Comparison of ENCODE assay signal across 9 mouse cellular contexts in genomic region chr14:105890516-105891231, GRCm38 (mm10). TPM values are rescaled to one million over a fixed set of nuclear protein-coding genes. Genes with fewer than 3 reads are reported as not detected.
A peak's percentile ranks its signal among the peaks of the same experiment; 100 is the strongest.
DNase-seq lines count a peak whose midpoint lies in the region; ATAC-seq and TF ChIP-seq lines count a peak whose summit lies in the region.
"Had no signal": no experiment of that assay in that cellular context is flagged by ENCODE, and none has a peak within 500 bp of the region (broad histone marks: within the 10 kb centered on the region; RNA-seq: fewer than 3 reads in every experiment).

No protein-coding gene starts in this region.

- TF ChIP-seq CTCF in liver, adult 2 months (IDR thresholded peaks at IDR 0.05; ENCODE audit: low read depth, low read length) = no peak

- no peaks in the 10 kb centered on the region for H3K9me3 ChIP-seq in liver, embryonic 11.5 days (ENCODE audit: control insufficient read depth, low read length)
- no peaks in the 10 kb centered on the region for H3K9me3 ChIP-seq in limb, embryonic 15.5 days

- no peak overlapping the region for H3K27ac ChIP-seq in liver, adult 2 months (replicated peaks; ENCODE audit: insufficient read depth, low read depth, low read length)
- no peak overlapping the region for H3K27ac ChIP-seq in liver, embryonic 11.5 days (ENCODE audit: low read depth, low read length)
- H3K27ac ChIP-seq in limb, embryonic 15.5 days = 0 out of 2 replicates have a peak overlapping the region, but pooled peaks have one; percentile 22

- H3K27me3 ChIP-seq in liver, adult 2 months (ENCODE audit: control insufficient read depth, insufficient read depth, low read length) = no peaks in the 10 kb centered on the region
- H3K27me3 ChIP-seq in liver, embryonic 11.5 days (replicated peaks; ENCODE audit: control insufficient read depth, insufficient read depth, low read length) = 0 out of 2 replicates have a peak, but pooled peaks cover 2% of the 10 kb centered on the region
- no peaks in the 10 kb centered on the region for H3K27me3 ChIP-seq in limb, embryonic 15.5 days

- no peak overlapping the region for H3K9ac ChIP-seq in liver, adult 2 months (ENCODE audit: low read depth, low read length)
- H3K9ac ChIP-seq in liver, embryonic 11.5 days (ENCODE audit: low read depth, low read length) = no peak overlapping the region
- H3K9ac ChIP-seq in limb, embryonic 15.5 days = no peak overlapping the region

- H3K79me2 ChIP-seq in liver, adult 2 months (ENCODE audit: control insufficient read depth, insufficient read depth, low read length) = no peaks in the 10 kb centered on the region

- TF ChIP-seq POLR2A in liver, adult 2 months (IDR thresholded peaks at IDR 0.05; ENCODE audit: extremely low read depth, insufficient read depth, low read length) = no peak

- ATAC-seq in liver, embryonic 11.5 days (replicated peaks; ENCODE audit: low FRiP score) = no peak
- ATAC-seq in limb, embryonic 15.5 days (ENCODE audit: insufficient number of reproducible peaks, low FRiP score, low TSS enrichment, low read depth) = no peak
- ATAC-seq in inflammation-experienced regulatory T-cells, adult 6 months = no peak

- no peaks in the 10 kb centered on the region; the same call in 1 of the 2 replicates for H3K4me1 ChIP-seq in liver, adult 2 months (ENCODE audit: control insufficient read depth, insufficient read depth, low read length)
- H3K4me1 ChIP-seq in liver, embryonic 11.5 days (replicated peaks; ENCODE audit: control insufficient read depth, insufficient read depth, low read length) = no peaks in the 10 kb centered on the region; the same call in none of the 2 replicates
- peaks cover 25% of the 10 kb centered on the region for H3K4me1 ChIP-seq in limb, embryonic 15.5 days

- no peak overlapping the region for H3K4me3 ChIP-seq in liver, adult 2 months (ENCODE audit: insufficient read depth, low read depth, low read length)
- no peak overlapping the region for H3K4me3 ChIP-seq in liver, embryonic 11.5 days (ENCODE audit: low read depth, low read length)
- H3K4me3 ChIP-seq in limb, embryonic 15.5 days = no peak overlapping the region

- WGBS in liver, adult 2 months = 53% methylated on average over 5 of the region's 5 CpGs
- 38% methylated on average over 5 of the region's 5 CpGs for WGBS in liver, embryonic 11.5 days
- WGBS in limb, embryonic 15.5 days = 28% methylated on average over 5 of the region's 5 CpGs

- H3K4me2 ChIP-seq in liver, embryonic 11.5 days = no peak overlapping the region
- no peak overlapping the region for H3K4me2 ChIP-seq in limb, embryonic 15.5 days

- H3K36me3 ChIP-seq in liver, adult 2 months (ENCODE audit: control insufficient read depth, insufficient read depth, low read length) = no peaks in the 10 kb centered on the region
- peaks cover 6% of the 10 kb centered on the region; the same call in 1 of the 2 replicates for H3K36me3 ChIP-seq in liver, embryonic 11.5 days (ENCODE audit: control insufficient read depth, insufficient read depth, low read length)
- 0 out of 2 replicates have a peak, but pooled peaks cover 5% of the 10 kb centered on the region for H3K36me3 ChIP-seq in limb, embryonic 15.5 days

- DNase-seq in heart, adult 9 months (ENCODE audit: low spot score in 2 of 2) = peak; percentile 21 to 44
- DNase-seq in heart, postnatal 4 days = no peak
- DNase-seq in liver, adult 2 months (ENCODE audit: extremely low read depth, low read depth, low spot score) = peak; percentile 45
- DNase-seq in liver, embryonic 11.5 days (ENCODE audit: low spot score) = no peak
- peak; percentile 26 for DNase-seq in brain, adult 2 months (ENCODE audit: low read depth, low spot score)
- no peak for DNase-seq in urinary bladder, postnatal 36 days (ENCODE audit: low spot score in 2 of 2)
- DNase-seq: cerebellum, adult 9-11 months had no signal

RNA-seq across cellular contexts. Expression of gene Spry2, which starts 5.9 kb away (rescaled TPM):
- total RNA-seq in heart, postnatal 4 days (2021) = 10 to 100 TPM; 66.1 to 73.2 TPM
- 1.1 and 1.2 TPM in 2 replicates for total RNA-seq in liver, adult 2 months (2014; rRNA removed)
- 0.93 and 1.1 TPM in 2 replicates for polyA plus RNA-seq in liver, adult 2 months (2012; rRNA removed)
- 13.5 and 15.3 TPM in 2 replicates for polyA plus RNA-seq in liver, embryonic 11.5 days (2014; fragmentation: Nextera tagmentation; extraction: Ambion mirVana)
- 63.8 and 72.0 TPM in 2 replicates for polyA plus RNA-seq in limb, embryonic 15.5 days (2015; fragmentation: Nextera tagmentation; extraction: Ambion mirVana)
- polyA plus RNA-seq in inflammation-experienced regulatory T-cells, adult 6 months (2017; shearing (Covaris generic)) = under 1 TPM in 2 of 3 experiments, not detected in 1; 0.48 to 0.73 TPM

Comparison
In these comparisons a context has a peak if more than half of its experiments do, and no peak if none do; other contexts are left out.
1. DNase-seq: peak in heart, adult 9 months (2 of 2), liver, adult 2 months (single experiment) and brain, adult 2 months (single experiment); none in heart, postnatal 4 days (single experiment), liver, embryonic 11.5 days (single experiment) and urinary bladder, postnatal 36 days (0 of 2).